Mouse (Mus musculus): ENCODE results near the gene Gm8138. TPM values are rescaled to one million over a fixed set of nuclear protein-coding genes. Genes with fewer than 3 reads are reported as not detected.
A peak's percentile ranks its signal among the peaks of the same experiment; 100 is the strongest.
"Not testable (repeated sequence)": the region's sequence is repeated elsewhere in the genome, so short reads cannot be mapped to it uniquely, and the experiment has no call there.

The Gm8138 gene
- total RNA-seq (2021), result not detected

- intact Hi-C loops (cut with DNase I); DNase-seq (ENCODE audit: extremely low spot score in 1 of 2, low spot score in 2 of 2): not testable (repeated sequence)
These were observed at the start of gene Gm8138 for GRCm38 (mm10) chr14:43416250-43416649. Gm8138 (minus strand) TSS chr14:43416350.

- intact Hi-C loops (cut with DNase I), result not testable (repeated sequence)
- DNase-seq (ENCODE audit: extremely low spot score in 1 of 2, low spot score in 2 of 2), result peak in 1 of 2 experiments; percentile 21
These were observed 54.4 kb downstream of the Gm8138 start for GRCm38 (mm10) chr14:43361713-43362112.

Other genes with a start within 250 kb of the Gm8138 start
- under 1 TPM in 1 of 2 experiments, not detected in 1; 0.62 TPM for gene Gm7233, start 236.5 kb downstream of the Gm8138 start, total RNA-seq (2021)
- gene Gm8122, start 181.0 kb downstream of the Gm8138 start, total RNA-seq (2021), result not detected
- gene Gm8126, start 157.7 kb downstream of the Gm8138 start, total RNA-seq (2021), result not detected
- gene Gm9732, start 141.3 kb downstream of the Gm8138 start, total RNA-seq (2021), result not detected
- gene Gm8127, start 122.5 kb downstream of the Gm8138 start, total RNA-seq (2021), result not detected
- gene 1700001F09Rik, start 68.5 kb downstream of the Gm8138 start, total RNA-seq (2021), result 1 to 10 TPM in 1 of 2 experiments, not detected in 1; 1.8 TPM
- gene Gm5799, start 127.2 kb upstream of the Gm8138 start, total RNA-seq (2021), result under 1 TPM in 1 of 2 experiments, not detected in 1; 0.64 TPM
- not detected for gene Gm17654, start 162.8 kb upstream of the Gm8138 start, total RNA-seq (2021)
- not detected for gene Gm10375, start 191.7 kb upstream of the Gm8138 start, total RNA-seq (2021)

Measured in left cerebral cortex, postnatal 10 days (tissue).